Mouse (Mus musculus) left cerebral cortex, postnatal 4 days (tissue): ENCODE measurements at regions not wholly inside any gene's neighbourhood (a gene's known extent, or its start where the extent isn't known, plus 50 kb on each side); places are given as distances from the start of the nearest gene placed in this dataset.

Experiments used
- DNase-seq: peaks from one replicate; pipeline ENCODE4 v3.0.0-alpha.2; 2022
- intact Hi-C: fragments of 180-260 bp; cut with DNase I; formaldehyde crosslinking; loops from one replicate; pipeline ENCODE4 v1.15.1; 2025

DNA sequence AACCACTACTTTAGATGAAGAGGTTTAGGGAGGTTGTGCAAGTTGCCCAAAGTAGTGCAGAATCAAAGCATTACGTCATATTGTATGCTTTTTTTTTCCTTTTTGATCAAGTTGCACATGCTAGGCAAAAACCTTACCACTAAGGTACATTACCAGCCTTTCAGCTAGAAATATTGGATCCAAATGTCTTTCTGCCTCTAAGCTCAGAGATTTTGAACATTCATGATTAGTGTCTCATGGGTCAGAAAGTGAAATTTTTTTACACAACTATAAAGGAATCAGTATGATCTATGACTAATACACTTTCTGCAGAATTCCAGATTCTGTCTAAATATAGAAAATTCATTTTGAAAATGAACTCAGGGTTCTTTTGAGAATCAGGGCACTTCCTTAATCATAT, 92.3 kb upstream of the Cdkn2b start:
- no peak for DNase-seq
- intact Hi-C loops, result no loop called here

DNA sequence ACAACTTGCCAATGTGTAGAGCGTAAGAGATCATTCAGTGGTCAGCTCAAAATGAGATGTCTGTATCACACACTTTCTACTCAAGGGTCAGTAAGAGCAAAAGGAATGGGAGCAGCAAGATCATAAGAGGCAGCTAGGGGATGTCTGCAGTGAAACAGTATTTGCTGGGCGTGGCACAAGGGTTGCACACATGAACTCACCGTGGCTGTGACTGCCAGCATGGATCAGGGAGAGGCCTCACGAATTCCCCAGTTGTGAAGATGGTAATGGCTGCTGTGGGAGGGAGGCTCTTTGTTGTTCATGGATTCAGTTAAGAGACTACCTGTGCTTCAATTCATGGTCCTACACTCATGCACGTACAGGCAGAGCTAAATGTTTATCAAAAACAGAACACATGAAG, 91.5 kb upstream of the Cdkn2b start:
- DNase-seq, result no peak
- intact Hi-C loops, result no loop called here

GRCm38 (mm10) chr4:89401696-89402095, 90.9 kb upstream of the Cdkn2b start:
- intact Hi-C loops, result no loop called here
- no peak for DNase-seq

DNA sequence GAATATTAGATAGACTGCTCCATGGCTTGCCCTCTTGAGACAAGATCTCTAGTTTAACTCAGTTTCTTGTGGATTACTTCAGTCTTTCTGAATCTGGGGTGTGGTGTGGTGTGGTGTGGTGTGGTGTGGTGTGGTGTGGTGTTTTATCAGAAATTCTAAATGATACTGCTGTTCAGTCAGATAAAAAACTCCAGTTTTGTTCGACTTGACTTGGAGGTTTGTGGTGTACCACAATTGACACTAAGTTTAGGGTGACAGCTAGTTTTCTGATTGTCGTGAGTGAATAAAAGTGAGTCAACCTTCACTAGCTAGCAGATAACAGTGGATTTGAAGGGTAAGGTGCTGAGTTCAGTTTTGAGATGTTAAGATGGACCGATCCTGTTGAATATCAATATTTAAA, 89.5 kb upstream of the Cdkn2b start:
- DNase-seq, result no peak
- intact Hi-C loops, result no loop called here

GRCm38 (mm10) chr4:89399277-89399676, 88.4 kb upstream of the Cdkn2b start:
- intact Hi-C loops, result no loop called here
- no peak for DNase-seq

GRCm38 (mm10) chr4:89396020-89396419, 85.2 kb upstream of the Cdkn2b start:
- intact Hi-C loops, result no loop called here
- no peak for DNase-seq

DNA sequence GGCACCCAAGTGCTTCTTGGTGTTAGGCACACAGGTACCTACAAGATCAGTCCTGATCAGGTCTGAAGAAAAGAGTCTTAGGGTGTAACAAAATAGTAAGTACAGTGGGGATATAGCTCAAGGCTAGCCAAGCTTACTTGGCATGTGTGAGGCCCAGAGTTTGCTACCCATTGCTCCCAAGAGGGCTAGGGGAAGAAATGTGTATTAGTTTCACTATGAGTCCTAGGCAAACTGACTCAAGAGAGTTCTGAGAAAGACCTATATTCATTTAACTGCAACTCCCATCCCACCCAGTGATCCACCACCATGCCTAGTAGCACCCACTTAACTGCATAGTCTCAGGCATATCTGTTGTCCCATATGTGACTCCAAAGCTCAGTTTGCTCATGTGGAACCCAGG, 84.5 kb upstream of the Cdkn2b start:
- intact Hi-C loops, result no loop called here

DNA sequence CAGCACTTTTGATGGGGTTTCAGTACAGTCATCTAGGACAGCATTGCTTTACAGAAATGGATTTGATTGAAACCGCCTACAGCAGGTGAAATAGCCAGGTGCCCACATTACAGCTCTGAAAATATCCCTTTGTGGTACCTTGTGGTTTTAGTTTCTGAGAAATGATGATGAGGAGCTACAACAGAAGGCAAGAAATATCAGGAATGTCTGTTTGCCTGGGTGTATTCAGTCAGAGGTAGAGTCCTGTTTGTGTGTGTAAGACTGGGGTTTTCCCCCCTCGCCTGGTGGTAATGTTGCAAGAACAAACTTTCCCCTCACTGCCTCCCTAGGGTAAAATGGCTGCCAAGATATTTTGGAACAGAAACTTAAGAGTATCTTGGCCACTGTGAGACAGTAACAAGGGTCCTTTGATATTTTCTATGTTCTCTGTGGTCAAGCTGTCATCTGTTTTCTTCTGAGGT, 82.4 kb upstream of the Cdkn2b start:
- intact Hi-C loops, result no loop called here
- no peak for DNase-seq

More for the DNA sequence above, 84.5 kb upstream of the Cdkn2b start:
- no peak for DNase-seq

- no peak for DNase-seq
- intact Hi-C loops, result no loop called here
These were observed 82.0 kb upstream of the Cdkn2b start for GRCm38 (mm10) chr4:89392791-89393190.

DNA sequence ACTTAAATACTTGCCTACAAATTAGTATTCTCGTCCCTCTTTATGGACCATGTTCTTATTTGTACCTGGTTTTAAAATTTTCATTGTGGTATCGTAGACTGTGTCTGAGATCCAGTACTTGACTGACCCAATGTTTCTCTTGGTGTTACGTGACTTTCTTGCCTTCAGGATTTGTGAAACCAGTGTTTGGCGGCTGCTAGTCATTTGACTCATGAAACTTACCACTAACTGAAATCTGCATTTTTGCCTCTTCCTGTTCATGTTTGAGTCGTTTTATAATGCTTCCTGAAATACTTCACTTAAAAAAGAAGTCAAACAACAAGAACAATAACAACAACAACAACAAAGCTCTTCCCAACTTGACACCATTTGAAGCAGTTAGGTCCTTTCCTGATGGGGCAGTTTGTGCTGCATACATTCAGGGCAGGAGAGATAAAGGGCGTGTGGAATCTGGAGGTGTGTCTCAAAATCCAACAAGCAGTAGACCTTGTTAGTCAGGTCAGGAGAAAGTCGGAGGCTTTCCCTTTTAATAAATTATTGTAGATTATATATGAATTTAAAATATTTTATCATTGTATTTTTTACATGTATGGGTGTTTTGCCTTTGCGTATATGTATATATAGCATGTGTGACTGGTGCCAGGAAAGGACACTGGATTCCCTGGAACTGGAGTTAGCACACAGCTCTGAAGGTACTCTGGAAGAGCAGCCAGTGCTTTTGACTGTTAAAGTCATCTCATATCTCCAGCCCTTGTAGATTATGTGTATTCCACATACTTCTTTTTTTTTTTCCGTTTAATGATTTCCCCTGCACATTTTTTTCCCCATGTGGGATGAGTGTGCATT, 80.8 kb upstream of the Cdkn2b start:
- intact Hi-C loops, result no loop called here
- DNase-seq, result no peak

- no peak for DNase-seq
- intact Hi-C loops, result no loop called here
These were observed 72.7 kb upstream of the Cdkn2b start for GRCm38 (mm10) chr4:89383548-89383947.

- intact Hi-C loops, result no loop called here
- DNase-seq, result no peak
These were observed 71.7 kb upstream of the Cdkn2b start for GRCm38 (mm10) chr4:89382434-89382976.

GRCm38 (mm10) chr4:89381763-89382162, 70.9 kb upstream of the Cdkn2b start:
- no peak for DNase-seq
- intact Hi-C loops, result no loop called here

GRCm38 (mm10) chr4:89381077-89381476, 70.2 kb upstream of the Cdkn2b start:
- intact Hi-C loops, result no loop called here
- no peak for DNase-seq

DNA sequence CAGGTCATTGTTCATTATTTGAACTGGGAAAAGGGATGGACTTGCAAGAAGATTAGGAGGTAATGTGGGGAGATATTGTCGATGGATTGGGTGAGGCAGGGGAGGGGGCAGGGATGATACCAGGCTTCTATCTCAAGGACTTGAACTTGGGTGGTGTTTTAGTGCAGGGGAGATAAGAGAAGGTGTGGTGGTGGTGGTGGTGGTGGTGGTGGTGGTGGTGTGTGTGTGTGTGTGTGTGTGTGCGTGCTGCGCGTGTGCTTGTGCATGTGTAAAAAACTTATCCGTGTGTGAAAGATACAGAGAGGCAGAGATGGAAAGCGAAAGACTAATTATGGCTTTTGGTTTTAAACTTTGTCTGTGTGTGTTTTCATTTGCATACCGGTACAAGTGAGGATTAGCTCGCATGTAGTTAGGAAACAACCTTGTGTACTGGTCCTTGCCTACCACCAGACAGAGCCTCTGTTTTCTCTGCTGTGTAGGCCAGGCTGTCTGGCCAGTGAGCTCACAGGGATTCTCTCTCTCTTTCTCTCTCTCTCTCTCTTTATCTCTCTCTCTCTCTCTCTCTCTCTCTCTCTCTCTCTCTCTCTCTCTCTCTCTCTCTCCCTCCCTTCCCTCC, 69.6 kb upstream of the Cdkn2b start:
- DNase-seq, result no peak
- intact Hi-C loops, result no loop called here

DNA sequence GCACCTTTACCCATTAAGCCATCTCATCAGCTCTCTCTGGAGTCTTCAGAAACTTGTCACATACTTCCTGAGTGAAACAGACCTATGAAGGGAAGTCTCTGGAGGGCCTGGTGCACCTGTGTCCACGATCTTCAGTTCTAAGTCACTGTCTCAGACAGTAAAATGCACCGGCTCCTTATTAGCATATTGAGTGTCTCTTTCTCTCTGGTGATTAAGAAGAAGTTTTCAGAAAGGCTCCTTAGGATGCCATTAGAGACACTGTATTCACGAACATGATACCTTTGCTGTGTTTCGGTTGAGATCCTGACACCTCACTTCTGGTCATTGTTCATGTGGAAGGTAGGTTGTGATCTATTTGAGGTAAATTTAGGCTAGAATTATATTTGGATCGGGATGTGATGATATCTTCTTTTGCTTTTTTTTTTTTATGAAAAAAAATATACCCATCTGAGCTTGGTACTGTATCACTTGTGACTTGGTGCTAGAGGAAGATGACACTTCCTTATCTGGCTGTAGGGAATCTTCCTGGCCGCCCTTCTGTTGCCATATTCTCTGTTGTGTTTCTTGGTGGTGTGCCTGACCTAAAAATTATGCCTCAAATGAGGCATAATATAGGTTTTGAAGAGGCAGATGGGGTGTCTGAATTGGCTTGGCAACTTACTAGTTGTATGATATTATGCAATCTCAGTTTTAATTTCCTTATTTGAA, 68.9 kb upstream of the Cdkn2b start:
- intact Hi-C loops, result no loop called here
- no peak for DNase-seq

GRCm38 (mm10) chr4:89372631-89373030, 61.8 kb upstream of the Cdkn2b start:
- intact Hi-C loops, result no loop called here
- DNase-seq, result no peak

DNA sequence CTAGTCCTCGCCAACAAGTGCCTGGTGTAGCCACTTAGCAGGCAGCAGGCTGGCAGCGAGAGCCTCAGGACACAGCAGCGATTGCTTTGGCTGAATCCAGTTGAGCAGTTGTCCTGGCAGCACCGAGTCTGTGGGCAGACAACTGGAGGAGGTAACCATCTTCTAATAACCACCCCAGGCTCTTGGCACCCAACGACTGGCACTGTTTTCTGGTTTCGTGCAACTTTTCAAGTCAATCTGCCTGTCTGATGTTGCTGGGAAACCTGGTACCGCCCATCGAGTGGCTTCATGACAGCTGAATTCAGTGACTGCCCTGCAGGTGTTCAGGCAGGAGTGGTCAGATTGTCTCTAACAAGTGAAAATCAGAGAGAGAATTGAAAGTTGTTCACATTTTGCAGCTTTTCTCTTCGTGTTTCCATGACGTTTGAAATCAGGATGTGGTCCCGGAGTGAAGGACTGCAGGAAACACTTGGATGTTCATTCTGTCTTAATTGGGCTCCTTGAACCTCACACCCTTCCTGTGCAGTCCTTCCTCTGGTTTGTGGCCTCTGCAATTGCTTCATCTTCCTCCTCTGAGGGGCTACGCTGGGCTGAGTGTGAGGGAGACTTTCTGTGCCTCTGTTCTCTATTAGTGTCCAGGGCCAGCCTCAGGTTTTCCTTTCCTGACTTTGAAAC, 58.1 kb upstream of the Cdkn2b start:
- intact Hi-C loops, result no loop called here
- DNase-seq, result peak; percentile 76

DNA sequence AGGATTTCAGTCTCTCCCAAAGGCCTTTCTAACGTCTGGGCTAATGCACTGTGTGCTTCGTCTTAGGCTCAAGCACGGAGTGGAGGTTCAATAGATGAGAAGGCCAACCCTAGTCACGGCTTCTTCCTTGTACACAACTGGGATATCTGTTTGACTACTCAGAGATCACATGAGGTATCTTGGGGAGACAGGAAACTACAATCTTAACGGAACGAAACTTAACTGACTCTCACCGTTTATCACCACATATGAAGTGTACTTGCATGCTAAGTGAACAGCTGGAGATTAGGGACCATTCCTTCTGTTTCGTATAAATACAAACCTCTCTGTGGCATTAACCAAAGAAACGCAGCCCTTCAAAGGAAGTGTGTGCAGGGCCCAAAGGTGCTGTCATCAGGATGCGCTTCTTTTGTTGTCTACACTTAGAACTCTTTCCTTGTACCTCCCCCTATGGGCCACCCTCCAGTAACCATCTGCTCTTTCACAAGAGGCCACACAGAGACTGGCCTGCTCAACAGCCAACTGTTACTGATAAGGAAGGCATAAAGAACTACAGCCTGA, 55.8 kb upstream of the Cdkn2b start:
- peak; percentile 28 for DNase-seq
- intact Hi-C loops, result no loop called here

DNA sequence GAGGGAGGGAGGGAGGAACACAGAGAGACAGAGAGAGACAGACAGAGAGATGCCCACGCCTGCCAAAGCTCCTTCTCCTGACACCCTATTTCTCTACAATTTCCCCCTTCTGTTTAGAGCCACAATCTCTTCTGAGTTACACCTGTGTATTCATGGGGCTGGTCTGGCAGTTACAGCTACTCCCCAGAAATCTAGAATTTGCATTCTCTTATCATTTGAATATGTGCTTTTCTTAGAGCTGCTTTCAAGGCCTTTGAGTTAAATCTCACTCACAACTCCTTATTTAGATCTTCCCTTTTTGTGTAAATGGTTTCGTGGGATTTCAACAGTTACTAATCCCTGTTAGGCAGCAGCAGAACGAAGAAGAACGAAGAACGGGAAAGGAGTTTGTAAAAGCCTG, 55.0 kb upstream of the Cdkn2b start:
- DNase-seq, result no peak
- intact Hi-C loops, result no loop called here
